Mouse (Mus musculus) forebrain, embryonic 11.5 days (tissue): Measurements from ENCODE around the gene Specc1. TPM values are rescaled to one million over a fixed set of nuclear protein-coding genes. Genes with fewer than 3 reads are reported as not detected.

Experiments used
- ATAC-seq: fragments of 200-750 bp; cut with Nextera tagmentation; replicated peaks from 2 replicates; pipeline ENCODE4 v1.8.0; 2017; ENCODE audit warnings: moderate TSS enrichment; ENCODE audit not compliant: low FRiP score
- DNase-seq: peaks from one replicate; pipeline ENCODE4 v3.0.0-alpha.2; 2017; ENCODE audit warnings: low spot score
- H3K27ac ChIP-seq: fragments of 300-500 bp; sonication (generic); 2 replicates; pipeline ENCODE4 v1.5.1; 2014; ENCODE audit warnings: low read depth, low read length
- H3K27me3 ChIP-seq: fragments of 300-500 bp; sonication (generic); 2 replicates; pipeline ENCODE4 v1.6.1; 2014; ENCODE audit warnings: mild to moderate bottlenecking, low read length, mixed read lengths; ENCODE audit not compliant: control insufficient read depth, insufficient read depth
- H3K36me3 ChIP-seq: fragments of 300-500 bp; sonication (generic); 2 replicates; pipeline ENCODE4 v1.6.1; 2014; ENCODE audit warnings: mild to moderate bottlenecking, low read length, moderate library complexity, mixed read lengths; ENCODE audit not compliant: control insufficient read depth, insufficient read depth
- H3K4me1 ChIP-seq: fragments of 300-500 bp; sonication (generic); replicated peaks from 2 replicates; pipeline ENCODE4 v1.6.1; 2014; ENCODE audit warnings: low read length, mixed read lengths; ENCODE audit not compliant: control insufficient read depth, insufficient read depth
- H3K4me2 ChIP-seq: fragments of 300-500 bp; sonication (generic); 2 replicates; pipeline ENCODE4 v1.6.1; 2014; ENCODE audit warnings: low read depth, mild to moderate bottlenecking, low read length, moderate library complexity, mixed read lengths; ENCODE audit not compliant: severe bottlenecking
- H3K4me3 ChIP-seq: fragments of 300-500 bp; sonication (generic); 2 replicates; pipeline ENCODE4 v1.5.1; 2014; ENCODE audit warnings: low read depth, low read length
- H3K9ac ChIP-seq: fragments of 300-500 bp; sonication (generic); 2 replicates; pipeline ENCODE4 v1.6.1; 2014; ENCODE audit warnings: low read length
- H3K9me3 ChIP-seq: fragments of 300-500 bp; sonication (generic); 2 replicates; pipeline ENCODE4 v1.6.1; 2016; ENCODE audit warnings: low read length, mixed read lengths; ENCODE audit not compliant: control insufficient read depth
- WGBS: fragments of 180-500 bp; shearing (Covaris S2); extraction: QIAGEN DNeasy Blood & Tissue Kit; methylation state at CpG from one replicate; pipeline ENCODE4 v1.1.7; 2014; 5-methylcytosine and 5-hydroxymethylcytosine counted together
- polyA plus RNA-seq: library from polyadenylated mRNA; unstranded; fragments of >200 nt; fragmentation: Nextera tagmentation; extraction: Ambion mirVana; gene quantifications from 2 replicates; pipeline ENCODE4 v1.2.1, GENCODE M21; 2014

Specc1 gene
- polyA plus RNA-seq, 1 experiment from 2014 or later = 20.2 TPM

DNA sequence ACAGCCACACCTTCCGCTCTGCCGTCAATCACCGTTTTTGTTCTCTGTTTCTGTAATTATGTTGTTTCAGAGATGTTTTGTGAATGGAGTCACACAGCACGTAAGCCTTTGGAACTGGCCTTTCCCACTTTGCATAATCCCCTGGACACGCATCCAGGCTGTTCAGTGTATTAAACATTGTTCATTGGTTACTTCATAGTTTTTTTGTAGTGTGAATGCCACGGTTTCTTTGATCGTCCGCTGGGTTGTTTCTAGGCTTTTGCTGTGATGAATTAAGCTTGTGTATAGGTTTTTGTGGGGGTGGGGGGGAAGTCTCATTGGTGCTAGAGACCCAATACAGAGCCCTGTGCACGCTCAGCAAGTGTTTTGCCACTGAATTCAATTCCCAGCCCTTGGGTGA is 97.4 kb downstream of the Specc1 start:
- WGBS = 20% methylated on average over 9 of the region's 9 CpGs
- DNase-seq (peak; percentile 69), ATAC-seq (peak; percentile 83)
- H3K27ac ChIP-seq = peak overlapping the region; percentile 46; the same call in 1 of the 2 replicates
- no peak overlapping the region; the same call in 1 of the 2 replicates for H3K9ac ChIP-seq
- no peaks in the 10 kb centered on the region for H3K36me3 ChIP-seq
- no peaks in the 10 kb centered on the region; the same call in 1 of the 2 replicates for H3K27me3 ChIP-seq
- peaks cover 7% of the 10 kb centered on the region; the same call in 1 of the 2 replicates for H3K4me1 ChIP-seq
- no peaks in the 10 kb centered on the region for H3K9me3 ChIP-seq
- no peak overlapping the region for H3K4me3 ChIP-seq
- no peak overlapping the region for H3K4me2 ChIP-seq

DNA sequence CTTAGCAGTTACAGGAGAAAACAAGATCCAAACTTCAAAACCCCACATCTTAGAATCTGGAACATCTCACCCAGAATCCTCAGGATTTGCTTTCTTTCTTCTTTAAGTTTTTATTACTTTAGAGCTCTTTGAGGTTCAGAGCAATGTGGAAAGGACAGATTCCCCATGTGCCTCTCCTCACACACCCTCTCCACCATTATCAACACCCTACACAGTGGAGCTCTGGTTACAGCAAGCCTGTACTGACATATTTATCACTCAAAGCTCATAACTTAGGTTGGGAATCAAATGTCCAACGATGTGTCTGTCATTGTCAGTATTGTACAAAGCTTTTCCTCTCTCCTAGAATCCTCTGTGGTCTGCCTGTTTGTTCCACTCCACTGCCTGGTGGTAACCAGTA is 108.0 kb downstream of the Specc1 start:
- 68% methylated on average over 1 of the region's 1 CpGs for WGBS

GRCm38 (mm10) chr11:62065655-62066054 is 109.1 kb downstream of the Specc1 start:
- 78% methylated on average over 6 of the region's 6 CpGs for WGBS
- Histone ChIP-seq H3K9ac (no peak overlapping the region), H3K4me2 (no peak overlapping the region), H3K27me3 (no peaks in the 10 kb centered on the region), H3K9me3 (no peaks in the 10 kb centered on the region), H3K4me1 (no peaks in the 10 kb centered on the region; the same call in 1 of the 2 replicates), H3K4me3 (no peak overlapping the region), H3K27ac (no peak overlapping the region), H3K36me3 (no peaks in the 10 kb centered on the region)
- no peak for ATAC-seq
- DNase-seq = no peak

More for the DNA sequence above, 108.0 kb downstream of the Specc1 start:
- H3K4me3 ChIP-seq = no peak overlapping the region
- H3K4me1 ChIP-seq = no peaks in the 10 kb centered on the region; the same call in 1 of the 2 replicates
- H3K9me3 ChIP-seq = no peaks in the 10 kb centered on the region
- H3K27me3 ChIP-seq = no peaks in the 10 kb centered on the region
- no peak for ATAC-seq
- H3K27ac ChIP-seq = no peak overlapping the region
- DNase-seq = no peak
- H3K9ac ChIP-seq = no peak overlapping the region
- H3K36me3 ChIP-seq = no peaks in the 10 kb centered on the region
- H3K4me2 ChIP-seq = no peak overlapping the region

GRCm38 (mm10) chr11:62069554-62069953 is 113.0 kb downstream of the Specc1 start:
- DNase-seq (no peak), ATAC-seq (no peak)
- Histone ChIP-seq H3K4me3 (no peak overlapping the region), H3K9ac (0 out of 2 replicates have a peak overlapping the region, but pooled peaks have one; percentile 13), H3K9me3 (no peaks in the 10 kb centered on the region), H3K27me3 (no peaks in the 10 kb centered on the region), H3K36me3 (no peaks in the 10 kb centered on the region), H3K4me2 (no peak overlapping the region), H3K27ac (no peak overlapping the region), H3K4me1 (no peaks in the 10 kb centered on the region; the same call in 1 of the 2 replicates)
- 37% methylated on average over 2 of the region's 2 CpGs for WGBS

DNA sequence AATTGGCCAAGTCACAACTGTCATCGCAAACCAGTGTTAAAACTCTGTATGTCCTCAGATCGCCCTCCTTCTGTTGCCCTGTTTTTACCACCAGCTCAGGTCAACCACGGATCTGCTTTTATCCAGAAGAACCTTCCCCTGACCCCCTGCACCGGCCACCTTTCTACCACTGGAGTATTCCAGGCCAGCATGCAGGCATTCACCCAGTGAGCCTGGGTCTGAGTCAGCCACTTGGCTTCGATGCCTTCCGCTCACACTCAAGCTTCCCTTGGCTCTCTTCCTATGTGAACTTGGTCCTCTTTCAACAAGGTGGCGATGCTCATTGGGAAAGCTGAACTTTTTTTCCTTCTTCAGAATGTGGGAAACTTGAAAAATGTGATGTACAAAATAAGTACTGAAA is 113.6 kb downstream of the Specc1 start:
- no peak for DNase-seq
- Histone ChIP-seq H3K27ac (no peak overlapping the region), H3K9ac (no peak overlapping the region), H3K27me3 (no peaks in the 10 kb centered on the region), H3K9me3 (no peaks in the 10 kb centered on the region), H3K4me1 (no peaks in the 10 kb centered on the region; the same call in 1 of the 2 replicates), H3K4me3 (no peak overlapping the region), H3K36me3 (no peaks in the 10 kb centered on the region), H3K4me2 (no peak overlapping the region)
- WGBS = 81% methylated on average over 7 of the region's 7 CpGs
- ATAC-seq = no peak

DNA sequence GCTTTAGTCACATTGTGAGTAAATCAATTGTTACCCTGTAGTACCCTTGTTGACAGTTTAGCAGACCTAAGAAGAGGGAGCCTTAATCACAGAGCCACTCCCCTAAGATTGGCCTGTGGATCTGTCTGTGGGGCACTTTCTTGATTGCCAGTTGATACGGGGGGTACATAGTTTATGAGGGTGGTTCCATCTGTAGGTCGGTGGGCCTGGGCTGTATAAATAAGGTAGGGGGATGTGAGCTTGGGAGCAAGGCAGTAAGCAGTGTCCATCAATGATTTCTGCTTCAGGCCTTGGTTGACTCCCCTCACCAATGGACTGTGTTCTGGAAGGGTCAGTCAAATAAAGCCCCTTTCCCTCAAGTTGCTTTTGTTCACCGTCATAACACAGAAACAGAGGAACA is 115.8 kb downstream of the Specc1 start:
- H3K9ac ChIP-seq = no peak overlapping the region
- H3K4me3 ChIP-seq = no peak overlapping the region
- H3K9me3 ChIP-seq = no peaks in the 10 kb centered on the region
- no peak overlapping the region for H3K27ac ChIP-seq
- DNase-seq = no peak
- H3K4me1 ChIP-seq = no peaks in the 10 kb centered on the region; the same call in 1 of the 2 replicates
- ATAC-seq = no peak
- 81% methylated on average over 3 of the region's 3 CpGs for WGBS
- H3K36me3 ChIP-seq = no peaks in the 10 kb centered on the region
- H3K4me2 ChIP-seq = no peak overlapping the region
- no peaks in the 10 kb centered on the region for H3K27me3 ChIP-seq

GRCm38 (mm10) chr11:62073575-62074140 is 117.1 kb downstream of the Specc1 start:
- Histone ChIP-seq H3K4me1 (no peaks in the 10 kb centered on the region; the same call in 1 of the 2 replicates), H3K9ac (no peak overlapping the region), H3K27me3 (no peaks in the 10 kb centered on the region), H3K4me3 (no peak overlapping the region), H3K9me3 (no peaks in the 10 kb centered on the region), H3K36me3 (no peaks in the 10 kb centered on the region), H3K4me2 (no peak overlapping the region), H3K27ac (no peak overlapping the region)
- 91% methylated on average over 7 of the region's 7 CpGs for WGBS
- DNase-seq (no peak), ATAC-seq (no peak)

GRCm38 (mm10) chr11:62074578-62074977 is 118.0 kb downstream of the Specc1 start:
- no peak overlapping the region for H3K27ac ChIP-seq
- H3K4me3 ChIP-seq = no peak overlapping the region
- H3K4me2 ChIP-seq = no peak overlapping the region
- no peaks in the 10 kb centered on the region for H3K9me3 ChIP-seq
- no peaks in the 10 kb centered on the region for H3K36me3 ChIP-seq
- H3K4me1 ChIP-seq = no peaks in the 10 kb centered on the region; the same call in 1 of the 2 replicates
- ATAC-seq (no peak), DNase-seq (no peak)
- no peaks in the 10 kb centered on the region for H3K27me3 ChIP-seq
- 90% methylated on average over 8 of the region's 8 CpGs for WGBS
- no peak overlapping the region for H3K9ac ChIP-seq

GRCm38 (mm10) chr11:62075071-62075470 is 118.5 kb downstream of the Specc1 start:
- Histone ChIP-seq H3K4me3 (no peak overlapping the region), H3K36me3 (no peaks in the 10 kb centered on the region), H3K4me1 (no peaks in the 10 kb centered on the region), H3K9ac (no peak overlapping the region), H3K27me3 (no peaks in the 10 kb centered on the region), H3K4me2 (no peak overlapping the region), H3K27ac (no peak overlapping the region), H3K9me3 (no peaks in the 10 kb centered on the region)
- ATAC-seq = no peak
- DNase-seq = no peak
- WGBS = 92% methylated on average over 3 of the region's 3 CpGs
